Mouse (Mus musculus): ENCODE data around the gene Scrt2. TPM values are rescaled to one million over a fixed set of nuclear protein-coding genes. Genes with fewer than 3 reads are reported as not detected.

Scrt2 gene
- polyA plus RNA-seq, 1 experiment from 2014 or later = 13.6 TPM

DNA sequence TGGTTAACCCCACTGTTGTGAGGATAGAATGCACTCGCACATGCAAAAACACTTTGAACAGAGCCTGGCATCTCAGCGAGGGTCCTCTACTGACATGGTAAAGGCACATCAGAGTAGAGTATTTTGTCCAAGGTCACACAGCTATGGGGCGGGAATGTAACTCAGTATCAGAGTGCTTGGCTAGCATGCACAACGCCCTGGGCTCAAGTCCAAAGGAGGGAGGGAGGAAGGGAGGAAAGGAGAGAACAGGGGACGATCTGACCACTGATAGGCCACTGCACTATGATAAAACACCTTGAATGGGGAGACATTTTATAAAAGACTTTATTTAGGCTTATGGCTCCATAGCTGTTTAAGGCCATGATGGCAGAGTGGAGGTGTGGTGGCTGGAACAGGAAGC is 8.3 kb downstream of the Scrt2 start:
- ATAC-seq (ENCODE audit: low FRiP score) (no peak), DNase-seq (ENCODE audit: low spot score) (no peak)
- no peak overlapping the region for H3K4me3 ChIP-seq (replicated peaks; ENCODE audit: low read length)
- H3K9me3 ChIP-seq (ENCODE audit: control insufficient read depth, low read length) = no peaks in the 10 kb centered on the region
- H3K27me3 ChIP-seq (ENCODE audit: control insufficient read depth, insufficient read depth, low read length) = peaks cover 17% of the 10 kb centered on the region; the same call in 1 of the 2 replicates
- WGBS = 75% methylated on average over 5 of the region's 5 CpGs
- peaks cover 40% of the 10 kb centered on the region for H3K4me1 ChIP-seq (replicated peaks; ENCODE audit: control insufficient read depth, insufficient read depth, low read length)
- no peak overlapping the region for H3K27ac ChIP-seq
- H3K9ac ChIP-seq = no peak overlapping the region
- no peak overlapping the region for H3K4me2 ChIP-seq (replicated peaks)
- H3K36me3 ChIP-seq (replicated peaks; ENCODE audit: control insufficient read depth, insufficient read depth) = peaks cover 57% of the 10 kb centered on the region

DNA sequence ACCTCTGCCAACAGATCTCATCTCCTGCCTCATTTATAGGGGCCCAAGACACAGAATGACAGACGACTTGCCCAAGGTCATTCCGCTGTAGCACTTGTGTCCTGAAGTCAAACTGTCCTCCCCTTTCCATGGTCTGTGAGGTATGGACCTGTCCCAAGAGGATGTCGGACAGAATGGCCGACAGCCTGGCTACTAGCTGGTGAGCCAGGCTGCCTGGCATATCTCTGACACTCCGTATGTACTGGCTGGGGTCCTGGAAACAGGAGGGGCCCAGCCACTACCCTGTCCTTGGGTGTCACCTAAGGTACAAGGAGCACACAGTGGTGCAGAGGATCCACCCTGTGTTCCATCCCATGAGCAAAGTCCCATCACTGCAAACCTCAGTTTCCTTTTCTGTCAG is 9.2 kb downstream of the Scrt2 start:
- 73% methylated on average over 5 of the region's 5 CpGs for WGBS
- Histone ChIP-seq H3K9ac (no peak overlapping the region), H3K9me3 (ENCODE audit: control insufficient read depth, low read length) (no peaks in the 10 kb centered on the region), H3K36me3 (replicated peaks; ENCODE audit: control insufficient read depth, insufficient read depth) (peaks cover 58% of the 10 kb centered on the region), H3K4me3 (replicated peaks; ENCODE audit: low read length) (no peak overlapping the region), H3K4me1 (replicated peaks; ENCODE audit: control insufficient read depth, insufficient read depth, low read length) (peaks cover 38% of the 10 kb centered on the region), H3K27me3 (ENCODE audit: control insufficient read depth, insufficient read depth, low read length) (peaks cover 17% of the 10 kb centered on the region; the same call in 1 of the 2 replicates), H3K4me2 (replicated peaks) (no peak overlapping the region), H3K27ac (no peak overlapping the region)
- DNase-seq (ENCODE audit: low spot score) (peak; percentile 23), ATAC-seq (ENCODE audit: low FRiP score) (no peak)

DNA sequence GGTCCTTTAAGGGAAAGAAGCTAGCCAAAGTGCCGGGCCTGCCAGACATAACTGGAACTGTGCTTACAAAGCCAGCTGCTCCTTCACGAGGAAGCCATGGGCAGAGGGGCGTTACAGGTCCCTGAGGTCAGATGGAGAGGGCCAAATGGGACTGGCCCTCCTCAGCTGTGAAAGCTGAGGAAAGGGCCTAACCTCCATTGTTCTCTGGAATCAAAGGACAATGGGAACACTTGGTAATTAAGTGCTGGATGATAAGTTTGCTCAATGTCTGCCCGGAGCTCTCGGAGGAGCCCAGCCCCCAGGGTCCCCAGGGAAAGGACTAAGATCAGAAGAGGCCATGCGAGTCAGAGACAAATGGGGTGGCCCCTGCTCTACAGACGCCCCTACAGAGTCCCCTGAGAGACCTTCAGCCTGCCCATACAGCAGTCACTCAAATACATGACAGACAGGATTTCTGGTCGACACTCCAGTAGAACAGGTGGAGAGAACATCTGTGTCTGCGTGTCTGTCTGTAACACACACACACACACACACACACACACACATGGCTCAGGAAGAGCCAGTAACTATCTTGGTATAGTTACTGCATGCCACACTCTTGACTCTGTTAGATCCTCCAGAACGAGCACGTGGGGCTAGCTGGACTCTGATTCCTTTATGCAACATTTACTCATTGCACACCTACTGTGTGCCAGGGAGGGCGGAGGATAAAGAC is 10.2 kb downstream of the Scrt2 start:
- WGBS = 19% methylated on average over 12 of the region's 12 CpGs
- Histone ChIP-seq H3K27ac (0 out of 2 replicates have a peak overlapping the region, but pooled peaks have one; percentile 41), H3K36me3 (replicated peaks; ENCODE audit: control insufficient read depth, insufficient read depth) (peaks cover 49% of the 10 kb centered on the region)

DNA sequence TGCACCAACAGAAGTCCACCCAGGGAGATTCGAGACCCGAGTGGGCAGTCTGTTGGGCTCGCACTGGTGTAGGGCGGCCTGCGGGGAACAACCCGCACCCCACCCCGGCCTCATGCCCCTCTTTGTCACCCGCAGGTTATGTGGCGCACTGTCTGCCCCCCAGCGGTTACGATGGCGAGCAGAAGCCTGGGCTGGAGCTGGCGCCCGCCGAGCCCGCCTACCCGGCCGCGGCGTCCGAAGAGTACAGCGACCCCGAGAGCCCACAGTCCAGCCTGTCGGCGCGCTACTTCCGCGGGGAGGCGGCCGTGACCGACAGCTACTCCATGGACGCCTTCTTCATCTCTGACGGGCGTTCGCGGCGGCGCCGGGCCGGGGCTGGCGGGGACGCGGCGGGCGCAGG is 11.6 kb downstream of the Scrt2 start:
- WGBS = 3% methylated on average over 44 of the region's 45 CpGs
- Histone ChIP-seq H3K4me1 (replicated peaks; ENCODE audit: control insufficient read depth, insufficient read depth, low read length) (peaks cover 19% of the 10 kb centered on the region), H3K36me3 (replicated peaks; ENCODE audit: control insufficient read depth, insufficient read depth) (peaks cover 47% of the 10 kb centered on the region), H3K4me2 (replicated peaks) (peak overlapping the region; percentile 43), H3K4me3 (replicated peaks; ENCODE audit: low read length) (peak overlapping the region; percentile 16; the same call in 1 of the 2 replicates), H3K9ac (peak overlapping the region; percentile 33; the same call in 1 of the 2 replicates), H3K27me3 (ENCODE audit: control insufficient read depth, insufficient read depth, low read length) (peaks cover 17% of the 10 kb centered on the region; the same call in 1 of the 2 replicates), H3K27ac (peak overlapping the region; percentile 27; the same call in 1 of the 2 replicates), H3K9me3 (ENCODE audit: control insufficient read depth, low read length) (no peaks in the 10 kb centered on the region)
- no peak for ATAC-seq (ENCODE audit: low FRiP score)
- DNase-seq (ENCODE audit: low spot score) = no peak

More for the DNA sequence above, 10.2 kb downstream of the Scrt2 start:
- Histone ChIP-seq H3K4me3 (replicated peaks; ENCODE audit: low read length) (no peak overlapping the region), H3K4me1 (replicated peaks; ENCODE audit: control insufficient read depth, insufficient read depth, low read length) (peaks cover 29% of the 10 kb centered on the region), H3K27me3 (ENCODE audit: control insufficient read depth, insufficient read depth, low read length) (peaks cover 17% of the 10 kb centered on the region; the same call in 1 of the 2 replicates), H3K4me2 (replicated peaks) (0 out of 2 replicates have a peak overlapping the region, but pooled peaks have one; percentile 12), H3K9me3 (ENCODE audit: control insufficient read depth, low read length) (no peaks in the 10 kb centered on the region), H3K9ac (no peak overlapping the region)
- no peak for ATAC-seq (ENCODE audit: low FRiP score)
- no peak for DNase-seq (ENCODE audit: low spot score)

DNA sequence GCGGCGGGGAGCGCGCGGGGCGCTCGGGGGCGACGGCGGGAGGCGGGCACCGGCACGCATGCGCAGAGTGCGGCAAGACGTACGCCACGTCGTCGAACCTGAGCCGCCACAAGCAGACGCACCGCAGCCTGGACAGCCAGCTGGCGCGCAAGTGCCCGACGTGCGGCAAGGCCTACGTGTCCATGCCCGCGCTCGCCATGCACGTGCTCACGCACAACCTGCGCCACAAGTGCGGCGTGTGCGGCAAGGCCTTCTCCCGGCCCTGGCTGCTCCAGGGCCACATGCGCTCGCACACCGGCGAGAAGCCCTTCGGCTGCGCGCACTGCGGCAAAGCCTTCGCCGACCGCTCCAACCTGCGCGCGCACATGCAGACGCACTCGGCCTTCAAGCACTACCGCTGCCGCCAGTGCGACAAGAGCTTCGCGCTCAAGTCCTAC is 12.0 kb downstream of the Scrt2 start:
- peak overlapping the region; percentile 43 for H3K4me2 ChIP-seq (replicated peaks)
- ATAC-seq (ENCODE audit: low FRiP score) (no peak), DNase-seq (ENCODE audit: low spot score) (no peak)
- no peaks in the 10 kb centered on the region for H3K9me3 ChIP-seq (ENCODE audit: control insufficient read depth, low read length)
- peak overlapping the region; percentile 22 for H3K4me3 ChIP-seq (replicated peaks; ENCODE audit: low read length)
- peaks cover 42% of the 10 kb centered on the region for H3K36me3 ChIP-seq (replicated peaks; ENCODE audit: control insufficient read depth, insufficient read depth)
- peaks cover 19% of the 10 kb centered on the region for H3K4me1 ChIP-seq (replicated peaks; ENCODE audit: control insufficient read depth, insufficient read depth, low read length)
- no peak overlapping the region for H3K27ac ChIP-seq
- 2% methylated on average over 52 of the region's 60 CpGs for WGBS
- peaks cover 17% of the 10 kb centered on the region; the same call in 1 of the 2 replicates for H3K27me3 ChIP-seq (ENCODE audit: control insufficient read depth, insufficient read depth, low read length)
- peak overlapping the region; percentile 33; the same call in 1 of the 2 replicates for H3K9ac ChIP-seq

DNA sequence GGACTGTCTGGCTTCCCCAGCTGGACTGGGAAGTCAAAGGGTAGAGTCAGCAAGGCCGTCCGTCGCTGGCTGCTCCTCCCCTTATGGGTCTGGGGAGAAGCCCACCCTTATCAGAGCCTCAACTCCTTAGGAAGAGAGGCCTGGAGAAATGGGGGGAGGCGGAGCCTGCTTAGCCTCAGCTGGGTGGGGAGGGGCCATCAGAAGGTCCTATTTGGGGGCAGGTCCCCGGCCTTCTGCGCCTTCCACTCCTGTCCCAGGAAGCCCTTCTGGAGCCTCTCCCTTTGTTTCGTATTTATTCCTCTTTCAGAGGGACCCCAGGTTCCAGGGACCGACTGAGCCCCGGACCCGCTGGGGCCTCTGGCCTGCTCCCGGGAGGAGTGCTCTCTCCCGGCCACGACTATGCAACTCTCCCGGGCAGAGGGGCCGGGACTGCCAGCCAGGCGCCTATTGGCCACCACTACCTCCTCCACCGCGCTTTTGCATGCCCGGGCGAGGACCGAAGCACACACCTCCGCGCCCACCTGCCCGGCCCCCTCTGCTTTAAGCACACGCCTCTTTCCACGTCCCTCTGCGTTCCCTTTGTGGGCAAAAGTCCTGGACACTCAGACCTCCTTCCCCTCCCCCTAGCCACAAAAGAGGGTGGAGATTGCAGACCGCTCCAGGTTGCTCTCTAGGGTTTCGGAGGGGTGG is 13.7 kb downstream of the Scrt2 start:
- 4% methylated on average over 29 of the region's 29 CpGs for WGBS
- peak overlapping the region; percentile 69; the same call in 1 of the 2 replicates for H3K27ac ChIP-seq
- H3K9ac ChIP-seq = peak overlapping the region; percentile 22; the same call in 1 of the 2 replicates
- H3K4me3 ChIP-seq (replicated peaks; ENCODE audit: low read length) = no peak overlapping the region
- H3K4me2 ChIP-seq (replicated peaks) = no peak overlapping the region; the same call in 1 of the 2 replicates
- DNase-seq (ENCODE audit: low spot score) = no peak
- H3K36me3 ChIP-seq (replicated peaks; ENCODE audit: control insufficient read depth, insufficient read depth) = peaks cover 27% of the 10 kb centered on the region
- peaks cover 19% of the 10 kb centered on the region for H3K4me1 ChIP-seq (replicated peaks; ENCODE audit: control insufficient read depth, insufficient read depth, low read length)
- H3K9me3 ChIP-seq (ENCODE audit: control insufficient read depth, low read length) = no peaks in the 10 kb centered on the region
- H3K27me3 ChIP-seq (ENCODE audit: control insufficient read depth, insufficient read depth, low read length) = peaks cover 17% of the 10 kb centered on the region; the same call in 1 of the 2 replicates
- 0 out of 2 replicates have a peak, but pooled peaks have one; percentile 1 for ATAC-seq (ENCODE audit: low FRiP score)

DNA sequence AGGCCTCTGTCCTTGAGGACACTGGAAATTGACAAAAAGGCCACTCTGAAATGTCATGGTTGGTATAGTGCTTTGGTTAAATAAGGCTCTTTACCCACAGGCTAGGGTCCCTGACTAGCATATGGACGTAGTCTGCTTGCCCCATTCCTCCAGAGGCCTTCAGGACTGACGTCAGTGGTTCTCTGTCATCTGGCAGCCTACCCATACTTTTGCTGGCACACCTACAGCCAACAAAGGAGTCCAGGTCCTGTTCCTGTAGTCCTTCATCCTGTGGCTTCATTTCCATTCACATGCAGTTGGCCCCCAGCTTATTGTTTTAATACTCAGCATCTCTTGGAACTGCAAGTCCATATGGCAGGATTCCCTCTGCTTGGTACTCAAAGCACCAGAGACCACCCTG is 15.6 kb downstream of the Scrt2 start:
- Histone ChIP-seq H3K4me2 (replicated peaks) (no peak overlapping the region), H3K27ac (peak overlapping the region; percentile 51; the same call in 1 of the 2 replicates), H3K36me3 (replicated peaks; ENCODE audit: control insufficient read depth, insufficient read depth) (peaks cover 20% of the 10 kb centered on the region), H3K9ac (no peak overlapping the region), H3K4me1 (replicated peaks; ENCODE audit: control insufficient read depth, insufficient read depth, low read length) (peaks cover 11% of the 10 kb centered on the region), H3K27me3 (ENCODE audit: control insufficient read depth, insufficient read depth, low read length) (peaks cover 17% of the 10 kb centered on the region; the same call in 1 of the 2 replicates), H3K4me3 (replicated peaks; ENCODE audit: low read length) (no peak overlapping the region), H3K9me3 (ENCODE audit: control insufficient read depth, low read length) (no peaks in the 10 kb centered on the region)
- DNase-seq (ENCODE audit: low spot score) (no peak), ATAC-seq (ENCODE audit: low FRiP score) (no peak)
- 42% methylated on average over 2 of the region's 2 CpGs for WGBS

DNA sequence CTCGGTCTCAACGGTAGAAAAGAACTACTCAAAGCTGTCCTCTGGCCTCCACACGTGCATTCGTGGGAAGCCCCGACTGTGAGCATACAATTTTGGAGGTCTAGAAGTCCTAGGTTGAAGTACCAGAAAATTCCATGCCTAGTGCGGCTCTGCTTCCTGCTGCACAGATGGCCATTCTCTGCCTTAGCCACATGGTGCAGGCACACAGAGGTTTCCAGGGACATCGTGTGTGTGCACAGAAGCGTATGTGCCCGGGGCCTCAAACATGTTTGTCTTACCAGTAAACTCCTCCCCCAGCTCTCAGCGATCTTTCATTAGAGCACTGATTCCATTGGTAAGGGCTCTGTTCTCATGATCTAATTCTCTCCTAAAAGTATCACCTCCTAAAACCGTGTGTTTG is 16.6 kb downstream of the Scrt2 start:
- H3K27me3 ChIP-seq (ENCODE audit: control insufficient read depth, insufficient read depth, low read length) = 0 out of 2 replicates have a peak, but pooled peaks cover 13% of the 10 kb centered on the region
- H3K9ac ChIP-seq = no peak overlapping the region
- peaks cover 19% of the 10 kb centered on the region for H3K36me3 ChIP-seq (replicated peaks; ENCODE audit: control insufficient read depth, insufficient read depth)
- 66% methylated on average over 11 of the region's 11 CpGs for WGBS
- H3K4me3 ChIP-seq (replicated peaks; ENCODE audit: low read length) = no peak overlapping the region
- no peaks in the 10 kb centered on the region for H3K9me3 ChIP-seq (ENCODE audit: control insufficient read depth, low read length)
- H3K4me1 ChIP-seq (replicated peaks; ENCODE audit: control insufficient read depth, insufficient read depth, low read length) = peaks cover 15% of the 10 kb centered on the region
- DNase-seq (ENCODE audit: low spot score) (no peak), ATAC-seq (ENCODE audit: low FRiP score) (no peak)
- H3K27ac ChIP-seq = no peak overlapping the region
- H3K4me2 ChIP-seq (replicated peaks) = no peak overlapping the region

DNA sequence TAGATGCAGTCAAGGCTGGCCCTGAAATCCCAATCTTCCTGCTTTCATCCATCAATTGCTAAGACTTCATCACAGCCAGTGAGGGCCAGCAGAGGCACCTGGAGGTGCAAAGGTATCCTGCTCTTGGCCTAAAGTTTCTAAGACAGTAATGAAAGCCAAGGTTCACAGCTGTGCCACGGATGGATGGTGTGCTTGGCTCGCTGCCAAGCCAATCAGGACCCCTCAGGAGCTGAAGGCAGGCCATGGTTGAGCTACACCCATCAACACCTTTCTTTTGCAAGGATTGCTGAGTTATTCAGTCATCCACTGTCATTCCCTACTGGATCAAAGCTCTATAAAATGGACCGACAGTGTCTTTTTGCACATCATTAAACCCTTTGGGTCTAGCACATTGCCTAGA is 18.2 kb downstream of the Scrt2 start:
- Histone ChIP-seq H3K36me3 (replicated peaks; ENCODE audit: control insufficient read depth, insufficient read depth) (peaks cover 2% of the 10 kb centered on the region), H3K4me3 (replicated peaks; ENCODE audit: low read length) (no peak overlapping the region), H3K9ac (no peak overlapping the region), H3K27ac (no peak overlapping the region), H3K9me3 (ENCODE audit: control insufficient read depth, low read length) (no peaks in the 10 kb centered on the region), H3K27me3 (ENCODE audit: control insufficient read depth, insufficient read depth, low read length) (0 out of 2 replicates have a peak, but pooled peaks cover under 1% of the 10 kb centered on the region), H3K4me2 (replicated peaks) (no peak overlapping the region), H3K4me1 (replicated peaks; ENCODE audit: control insufficient read depth, insufficient read depth, low read length) (peaks cover 13% of the 10 kb centered on the region; the same call in 1 of the 2 replicates)
- WGBS = 51% methylated on average over 3 of the region's 3 CpGs
- DNase-seq (ENCODE audit: low spot score) (no peak), ATAC-seq (ENCODE audit: low FRiP score) (no peak)
